Mouse (Mus musculus) embryonic facial prominence, embryonic 13.5 days (tissue): ENCODE data around the gene Taf7l. TPM values are rescaled to one million over a fixed set of nuclear protein-coding genes. Genes with fewer than 3 reads are reported as not detected.

Experiments
- ATAC-seq: fragments of 200-750 bp; cut with Nextera tagmentation; 2 replicates; pipeline ENCODE4 v1.8.0; 2017; ENCODE audit warnings: low read depth; ENCODE audit not compliant: insufficient number of reproducible peaks, insufficient read depth, low FRiP score, low TSS enrichment
- H3K27ac ChIP-seq: fragments of 300-500 bp; sonication (generic); 2 replicates; pipeline ENCODE4 v1.5.1; 2015; ENCODE audit warnings: moderate library complexity, mild to moderate bottlenecking, inconsistent platforms
- H3K27me3 ChIP-seq: fragments of 300-500 bp; sonication (generic); 2 replicates; pipeline ENCODE4 v1.6.1; 2015; ENCODE audit warnings: mild to moderate bottlenecking, inconsistent platforms
- H3K36me3 ChIP-seq: fragments of 300-500 bp; sonication (generic); 2 replicates; pipeline ENCODE4 v1.6.1; 2015; ENCODE audit warnings: mild to moderate bottlenecking, inconsistent platforms
- H3K4me1 ChIP-seq: fragments of 300-500 bp; sonication (generic); 2 replicates; pipeline ENCODE4 v1.6.1; 2015; ENCODE audit warnings: inconsistent platforms
- H3K4me2 ChIP-seq: fragments of 300-500 bp; sonication (generic); 2 replicates; pipeline ENCODE4 v1.6.1; 2015; ENCODE audit warnings: moderate library complexity, mild to moderate bottlenecking, inconsistent platforms
- H3K4me3 ChIP-seq: fragments of 300-500 bp; sonication (generic); 2 replicates; pipeline ENCODE4 v1.5.1; 2015; ENCODE audit warnings: mild to moderate bottlenecking, inconsistent platforms
- H3K9ac ChIP-seq: fragments of 300-500 bp; sonication (generic); 2 replicates; pipeline ENCODE4 v1.6.1; 2015; ENCODE audit warnings: mild to moderate bottlenecking, inconsistent platforms
- H3K9me3 ChIP-seq: fragments of 300-500 bp; sonication (generic); 2 replicates; pipeline ENCODE4 v1.6.1; 2016; ENCODE audit warnings: inconsistent platforms
- WGBS: fragments of 180-500 bp; shearing (Covaris S2); methylation state at CpG from one replicate; pipeline ENCODE4 v1.1.7; 2015; ENCODE audit warnings: mixed read lengths; 5-methylcytosine and 5-hydroxymethylcytosine counted together
- polyA plus RNA-seq: library from polyadenylated mRNA; unstranded; fragments of >200 nt; fragmentation: Nextera tagmentation; extraction: Ambion mirVana; gene quantifications from 2 replicates; pipeline ENCODE4 v1.2.1, GENCODE M21; 2015

Gene Taf7l
- polyA plus RNA-seq = 0.15 and 0.24 TPM in 2 replicates

DNA sequence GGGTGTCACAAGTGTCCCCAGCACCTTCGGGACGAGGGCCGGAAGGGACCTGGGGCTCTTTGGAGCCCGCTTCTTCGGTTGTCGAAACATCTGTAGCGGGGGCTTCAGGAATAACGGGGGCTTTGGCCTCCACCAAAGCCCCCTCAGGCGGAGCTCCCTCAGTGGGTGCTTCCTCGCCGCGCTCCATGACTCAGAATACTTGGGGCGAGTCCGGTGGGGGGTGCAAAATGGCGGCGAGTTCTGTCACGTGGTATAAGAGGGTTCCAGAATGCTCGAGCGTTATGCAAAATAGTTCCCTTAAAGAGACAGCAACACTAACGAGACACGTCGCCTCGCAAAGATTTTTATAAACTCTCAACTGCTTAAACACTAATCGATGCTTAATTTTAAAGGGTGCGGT is at the start of gene Taf7l:
Gene Taf7l, minus strand, starts transcription at position 201 of the 400 bp plus-strand sequence.
- ATAC-seq = no peak
- Histone ChIP-seq H3K4me3 (no peak within 1 kb of the TSS), H3K27ac (no peak within 1 kb of the TSS), H3K36me3 (no peaks in the 10 kb centered on the region), H3K4me1 (no peaks in the 10 kb centered on the region), H3K27me3 (no peaks in the 10 kb centered on the region), H3K9ac (no peak within 1 kb of the TSS), H3K9me3 (peaks cover 10% of the 10 kb centered on the region), H3K4me2 (peak within 1 kb of the TSS; percentile 22; the same call in 1 of the 2 replicates)
- 88% methylated on average over 25 of the region's 25 CpGs for WGBS

DNA sequence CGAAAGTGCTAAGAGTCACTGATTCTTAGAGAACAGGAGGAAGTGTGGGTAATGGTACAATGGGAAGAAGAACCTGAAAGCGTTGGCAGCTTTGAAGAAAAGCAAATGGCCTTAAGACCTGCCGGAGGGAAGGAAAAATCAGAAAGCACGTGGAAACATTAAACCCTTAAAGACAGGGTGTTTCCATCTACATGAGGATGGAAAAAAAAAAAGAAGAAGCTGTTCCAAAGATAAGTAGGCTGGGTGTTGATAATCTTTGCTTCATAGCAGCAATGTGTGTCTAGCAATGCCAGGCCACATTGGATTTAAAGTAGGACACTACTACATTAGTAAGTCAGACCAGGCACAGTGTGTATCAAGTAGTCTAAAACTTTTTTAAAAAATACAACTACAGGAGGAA is 49.0 kb upstream of the Taf7l start:
- Histone ChIP-seq H3K27ac (no peak overlapping the region), H3K9me3 (no peaks in the 10 kb centered on the region), H3K36me3 (no peaks in the 10 kb centered on the region), H3K4me2 (no peak overlapping the region), H3K9ac (no peak overlapping the region), H3K27me3 (no peaks in the 10 kb centered on the region), H3K4me1 (no peaks in the 10 kb centered on the region), H3K4me3 (no peak overlapping the region)
- ATAC-seq = no peak
- 82% methylated on average over 4 of the region's 4 CpGs for WGBS

DNA sequence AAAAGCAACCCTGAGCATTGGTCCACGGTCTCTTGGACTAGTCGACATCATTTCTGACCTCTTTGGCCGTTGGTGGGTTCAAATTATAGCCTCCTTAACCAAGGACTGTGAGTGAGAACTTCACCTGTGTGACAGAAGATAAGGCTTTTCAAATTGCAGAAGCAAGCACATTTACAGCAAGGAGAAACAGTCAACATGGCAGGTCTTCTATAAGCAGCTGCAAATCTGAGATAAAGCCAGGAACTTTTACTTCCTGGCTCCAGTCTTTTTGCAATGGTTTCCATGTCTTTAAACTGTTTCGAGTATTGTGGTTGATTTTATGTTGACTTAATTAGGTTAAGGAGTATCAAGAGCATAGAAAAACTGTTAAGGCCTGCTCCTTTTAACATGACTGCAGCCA is 47.5 kb upstream of the Taf7l start:
- no peaks in the 10 kb centered on the region for H3K36me3 ChIP-seq
- H3K4me3 ChIP-seq = no peak overlapping the region
- no peaks in the 10 kb centered on the region for H3K27me3 ChIP-seq
- no peaks in the 10 kb centered on the region for H3K4me1 ChIP-seq
- H3K9ac ChIP-seq = no peak overlapping the region
- no peak for ATAC-seq
- H3K27ac ChIP-seq = no peak overlapping the region
- WGBS = 74% methylated on average over 4 of the region's 4 CpGs
- H3K9me3 ChIP-seq = no peaks in the 10 kb centered on the region
- no peak overlapping the region for H3K4me2 ChIP-seq

DNA sequence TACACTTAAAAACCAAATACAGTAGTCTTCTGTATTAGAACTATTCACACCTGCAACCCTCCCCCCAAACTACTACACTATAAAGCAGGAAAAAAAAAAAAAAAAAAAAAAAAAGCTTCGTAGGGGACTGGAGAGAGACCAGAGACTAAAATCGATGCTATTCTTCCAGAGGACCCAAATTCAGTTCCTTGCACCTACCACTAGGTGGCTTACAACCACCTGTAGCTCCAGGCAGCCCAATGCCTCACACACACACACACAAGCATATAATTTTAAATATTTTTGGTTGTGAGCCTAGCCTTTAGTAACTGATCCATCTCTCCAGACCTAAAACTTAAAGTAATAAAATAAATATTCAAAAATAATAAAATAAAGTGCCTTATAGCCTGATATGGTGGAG is 33.2 kb upstream of the Taf7l start:
- Histone ChIP-seq H3K4me2 (no peak overlapping the region), H3K4me1 (no peaks in the 10 kb centered on the region), H3K36me3 (no peaks in the 10 kb centered on the region), H3K27ac (no peak overlapping the region), H3K9ac (no peak overlapping the region), H3K9me3 (no peaks in the 10 kb centered on the region), H3K4me3 (no peak overlapping the region), H3K27me3 (no peaks in the 10 kb centered on the region)
- ATAC-seq = no peak
- WGBS = 34% methylated on average over 2 of the region's 2 CpGs

GRCm38 (mm10) chrX:134507977-134508376 is 31.7 kb upstream of the Taf7l start:
- ATAC-seq = no peak
- no peak overlapping the region for H3K4me3 ChIP-seq
- 73% methylated on average over 6 of the region's 6 CpGs for WGBS
- H3K27ac ChIP-seq = no peak overlapping the region
- H3K36me3 ChIP-seq = no peaks in the 10 kb centered on the region
- no peaks in the 10 kb centered on the region for H3K4me1 ChIP-seq
- no peaks in the 10 kb centered on the region for H3K27me3 ChIP-seq
- no peak overlapping the region for H3K4me2 ChIP-seq
- no peaks in the 10 kb centered on the region for H3K9me3 ChIP-seq
- no peak overlapping the region for H3K9ac ChIP-seq

GRCm38 (mm10) chrX:134500651-134501050 is 24.4 kb upstream of the Taf7l start:
- Histone ChIP-seq H3K27me3 (no peaks in the 10 kb centered on the region), H3K27ac (no peak overlapping the region)
- 84% methylated on average over 8 of the region's 8 CpGs for WGBS

DNA sequence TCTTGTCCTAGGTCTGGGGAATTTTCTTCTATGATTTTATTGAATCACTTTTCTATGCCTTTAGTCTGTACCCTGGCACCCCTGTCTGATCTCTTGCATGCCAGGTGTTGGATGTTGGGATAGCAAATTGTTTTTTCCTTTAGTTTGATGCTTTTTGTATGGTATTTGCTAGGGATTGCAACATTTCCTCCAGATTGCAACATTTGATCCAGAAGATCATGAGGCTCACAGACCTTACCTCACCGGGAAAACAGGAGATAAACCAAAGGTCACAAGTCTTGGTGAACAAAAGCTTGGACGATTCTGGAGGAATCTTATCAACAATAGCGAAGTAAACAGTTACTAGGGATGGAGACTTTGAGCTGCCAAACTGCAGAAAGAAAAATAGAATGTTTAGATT is 5.4 kb upstream of the Taf7l start:
- Histone ChIP-seq H3K4me1 (no peaks in the 10 kb centered on the region), H3K9ac (no peak overlapping the region), H3K4me2 (no peak overlapping the region), H3K9me3 (no peaks in the 10 kb centered on the region), H3K4me3 (no peak overlapping the region), H3K36me3 (no peaks in the 10 kb centered on the region), H3K27me3 (no peaks in the 10 kb centered on the region), H3K27ac (no peak overlapping the region)
- no peak for ATAC-seq
- 61% methylated on average over 3 of the region's 3 CpGs for WGBS

More at GRCm38 (mm10) chrX:134500651-134501050, 24.4 kb upstream of the Taf7l start:
- Histone ChIP-seq H3K4me1 (no peaks in the 10 kb centered on the region), H3K9me3 (no peaks in the 10 kb centered on the region), H3K4me2 (no peak overlapping the region), H3K9ac (no peak overlapping the region), H3K36me3 (no peaks in the 10 kb centered on the region), H3K4me3 (no peak overlapping the region)
- no peak for ATAC-seq

DNA sequence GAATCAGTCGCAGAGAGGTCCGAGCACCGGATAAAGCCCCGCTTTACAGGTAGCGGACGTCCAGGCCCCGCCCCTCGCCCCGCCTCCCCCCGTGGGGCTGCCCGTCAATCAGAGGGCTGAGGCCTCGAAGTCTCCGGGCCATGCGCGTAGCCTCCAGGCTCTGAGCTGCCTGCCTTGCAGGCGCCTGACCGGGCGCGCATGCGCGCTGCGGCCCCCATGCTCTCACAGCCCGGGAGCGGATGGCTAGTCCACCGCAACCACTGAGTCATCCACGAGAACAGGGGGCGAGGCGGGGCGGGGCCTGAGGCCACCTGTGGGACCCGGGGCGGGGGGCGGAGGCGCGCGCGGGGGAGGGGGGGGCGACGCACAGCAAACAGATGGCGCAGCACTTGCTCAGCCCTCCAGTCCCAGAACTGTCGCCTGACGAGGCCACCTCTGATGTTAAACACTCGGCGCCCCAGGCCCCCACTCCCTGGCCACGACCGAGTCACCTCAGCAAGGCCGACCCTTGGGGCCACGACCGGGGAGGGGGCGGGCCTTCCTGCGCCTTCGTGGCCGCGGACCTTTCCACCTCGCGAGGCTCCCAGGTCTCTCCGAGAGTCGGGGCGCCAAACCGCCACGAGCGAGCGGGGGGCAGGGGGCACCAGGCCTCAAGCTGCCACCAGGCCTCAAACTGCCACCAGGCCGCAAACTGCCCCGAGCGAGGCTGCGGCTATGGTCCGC is 1.1 kb downstream of the Taf7l start:
- Histone ChIP-seq H3K9me3 (peaks cover 10% of the 10 kb centered on the region), H3K4me1 (no peaks in the 10 kb centered on the region), H3K27ac (no peak overlapping the region), H3K4me2 (peak overlapping the region; percentile 22), H3K36me3 (no peaks in the 10 kb centered on the region), H3K27me3 (no peaks in the 10 kb centered on the region), H3K4me3 (no peak overlapping the region), H3K9ac (no peak overlapping the region)
- ATAC-seq = 0 out of 2 replicates have a peak, but pooled peaks have one; percentile 37
- WGBS = 75% methylated on average over 63 of the region's 67 CpGs

- H3K27me3 ChIP-seq = 0 out of 2 replicates have a peak, but pooled peaks cover 5% of the 10 kb centered on the region
- WGBS = 60% methylated on average over 3 of the region's 3 CpGs
- no peak overlapping the region for H3K4me2 ChIP-seq
- H3K9ac ChIP-seq = no peak overlapping the region
- H3K36me3 ChIP-seq = no peaks in the 10 kb centered on the region
- ATAC-seq = no peak
- H3K4me3 ChIP-seq = no peak overlapping the region
- no peak overlapping the region for H3K27ac ChIP-seq
- H3K4me1 ChIP-seq = no peaks in the 10 kb centered on the region
- H3K9me3 ChIP-seq = no peaks in the 10 kb centered on the region
Measured at GRCm38 (mm10) chrX:134427307-134427706, 49.0 kb downstream of the Taf7l start.

DNA sequence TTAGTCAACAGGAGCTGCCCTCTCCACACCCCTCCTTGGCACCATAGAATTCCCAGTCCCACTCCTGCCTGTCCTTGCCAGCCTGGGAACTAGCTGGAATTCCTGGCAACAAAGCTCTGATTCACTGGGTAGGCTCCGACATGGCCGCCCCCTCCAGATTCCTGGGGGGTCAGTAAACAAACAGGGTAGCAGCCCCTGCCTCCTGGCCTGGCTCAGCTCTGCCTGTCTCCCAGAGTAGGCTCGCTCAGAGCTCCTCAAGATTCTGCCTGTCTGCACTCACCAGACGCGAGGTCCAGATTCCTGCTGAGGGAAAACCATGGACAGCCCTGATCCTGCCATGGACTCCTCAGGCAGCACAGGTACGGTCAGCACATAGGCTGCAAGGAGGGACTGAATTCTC is 49.5 kb downstream of the Taf7l start:
- H3K9ac ChIP-seq = no peak overlapping the region
- ATAC-seq = no peak

GRCm38 (mm10) chrX:134425798-134426197 is 50.5 kb downstream of the Taf7l start:
- WGBS = 76% methylated on average over 10 of the region's 10 CpGs
- no peak overlapping the region for H3K4me2 ChIP-seq
- H3K27ac ChIP-seq = no peak overlapping the region
- H3K36me3 ChIP-seq = no peaks in the 10 kb centered on the region
- no peaks in the 10 kb centered on the region for H3K9me3 ChIP-seq
- H3K4me3 ChIP-seq = no peak overlapping the region
- H3K9ac ChIP-seq = no peak overlapping the region
- no peak for ATAC-seq
- 0 out of 2 replicates have a peak, but pooled peaks cover 5% of the 10 kb centered on the region for H3K27me3 ChIP-seq
- H3K4me1 ChIP-seq = no peaks in the 10 kb centered on the region

More for the DNA sequence above, 49.5 kb downstream of the Taf7l start:
- Histone ChIP-seq H3K4me3 (no peak overlapping the region), H3K9me3 (no peaks in the 10 kb centered on the region), H3K4me1 (no peaks in the 10 kb centered on the region), H3K27me3 (0 out of 2 replicates have a peak, but pooled peaks cover 5% of the 10 kb centered on the region), H3K27ac (no peak overlapping the region), H3K4me2 (no peak overlapping the region), H3K36me3 (no peaks in the 10 kb centered on the region)
- 65% methylated on average over 6 of the region's 6 CpGs for WGBS

DNA sequence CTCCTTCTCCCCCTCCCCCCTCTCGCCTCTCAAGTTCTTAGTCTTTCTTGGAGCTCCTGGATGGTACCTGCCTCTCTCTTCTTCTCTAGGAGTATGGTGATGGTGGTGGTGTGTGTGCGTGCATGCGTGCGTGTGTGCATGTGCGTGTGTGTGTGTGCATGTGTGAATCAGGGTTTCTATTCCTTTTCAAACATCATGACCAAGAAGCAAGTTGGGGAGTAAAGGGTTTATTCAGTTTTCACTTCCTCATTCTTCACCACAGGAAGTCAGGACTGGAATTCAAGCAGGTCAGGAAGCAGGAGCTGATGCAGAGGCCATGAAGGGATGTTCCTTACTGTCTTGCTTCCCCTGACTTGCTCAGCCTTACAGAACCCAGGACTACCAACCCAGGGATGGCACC is 52.0 kb downstream of the Taf7l start:
- no peak overlapping the region for H3K27ac ChIP-seq
- no peak overlapping the region for H3K4me3 ChIP-seq
- no peaks in the 10 kb centered on the region for H3K9me3 ChIP-seq
- no peaks in the 10 kb centered on the region for H3K36me3 ChIP-seq
- H3K27me3 ChIP-seq = 0 out of 2 replicates have a peak, but pooled peaks cover 8% of the 10 kb centered on the region
- 93% methylated on average over 5 of the region's 5 CpGs for WGBS
- ATAC-seq = no peak
- H3K4me2 ChIP-seq = no peak overlapping the region
- no peak overlapping the region for H3K9ac ChIP-seq
- H3K4me1 ChIP-seq = no peaks in the 10 kb centered on the region
